Mouse (Mus musculus) heart, embryonic 13.5 days (tissue): ENCODE measurements at regions not wholly inside any gene's neighbourhood (a gene's known extent, or its start where the extent isn't known, plus 50 kb on each side); places are given as distances from the start of the nearest gene placed in this dataset.

ENCODE experiments used
- ATAC-seq: fragments of 200-750 bp; cut with Nextera tagmentation; 2 replicates; pipeline ENCODE4 v1.8.0; 2017; ENCODE audit warnings: moderate TSS enrichment; ENCODE audit not compliant: insufficient number of reproducible peaks, low FRiP score, low TSS enrichment; ENCODE audit errors: extremely low read depth
- H3K27ac ChIP-seq: fragments of 300-500 bp; sonication (generic); replicated peaks from 2 replicates; pipeline ENCODE4 v1.5.1; 2015; ENCODE audit warnings: moderate library complexity, mild to moderate bottlenecking, inconsistent platforms
- H3K27me3 ChIP-seq: fragments of 300-500 bp; sonication (generic); replicated peaks from 2 replicates; pipeline ENCODE4 v1.6.1; 2015; ENCODE audit warnings: mild to moderate bottlenecking, inconsistent platforms
- H3K36me3 ChIP-seq: fragments of 300-500 bp; sonication (generic); 2 replicates; pipeline ENCODE4 v1.6.1; 2015; ENCODE audit warnings: mild to moderate bottlenecking, inconsistent platforms
- H3K4me1 ChIP-seq: fragments of 300-500 bp; sonication (generic); 2 replicates; pipeline ENCODE4 v1.6.1; 2015; ENCODE audit warnings: inconsistent platforms
- H3K4me2 ChIP-seq: fragments of 300-500 bp; sonication (generic); 2 replicates; pipeline ENCODE4 v1.6.1; 2015; ENCODE audit warnings: inconsistent platforms, mild to moderate bottlenecking, moderate library complexity
- H3K4me3 ChIP-seq: fragments of 300-500 bp; sonication (generic); 2 replicates; pipeline ENCODE4 v1.5.1; 2015; ENCODE audit warnings: moderate library complexity, mild to moderate bottlenecking, inconsistent platforms
- H3K9ac ChIP-seq: fragments of 300-500 bp; sonication (generic); 2 replicates; pipeline ENCODE4 v1.6.1; 2015; ENCODE audit warnings: inconsistent platforms, mild to moderate bottlenecking, moderate library complexity
- H3K9me3 ChIP-seq: fragments of 300-500 bp; sonication (generic); 2 replicates; pipeline ENCODE4 v1.6.1; 2016; ENCODE audit warnings: inconsistent platforms
- WGBS: fragments of 180-500 bp; shearing (Covaris S2); methylation state at CpG from one replicate; pipeline ENCODE4 v1.1.7; 2015; ENCODE audit warnings: mixed read lengths; 5-methylcytosine and 5-hydroxymethylcytosine counted together

GRCm38 (mm10) chr12:69451110-69451509 lies 78.9 kb upstream of the Gm9887 start:
- H3K4me3 ChIP-seq: no peak overlapping the region
- no peak overlapping the region for H3K4me2 ChIP-seq
- no peak overlapping the region for H3K9ac ChIP-seq
- H3K27ac ChIP-seq: peak overlapping the region; percentile 30; the same call in 1 of the 2 replicates
- no peaks in the 10 kb centered on the region for H3K9me3 ChIP-seq
- 40% methylated on average over 6 of the region's 6 CpGs for WGBS
- no peak for ATAC-seq
- H3K27me3 ChIP-seq: no peaks in the 10 kb centered on the region; the same call in 1 of the 2 replicates
- H3K4me1 ChIP-seq: peaks cover 35% of the 10 kb centered on the region
- no peaks in the 10 kb centered on the region for H3K36me3 ChIP-seq

- 55% methylated on average over 14 of the region's 14 CpGs for WGBS
- Histone ChIP-seq H3K4me1 (peaks cover 37% of the 10 kb centered on the region), H3K27ac (peak overlapping the region; percentile 68), H3K27me3 (no peaks in the 10 kb centered on the region; the same call in 1 of the 2 replicates), H3K36me3 (no peaks in the 10 kb centered on the region), H3K4me3 (no peak overlapping the region; the same call in none of the 2 replicates), H3K4me2 (peak overlapping the region; percentile 59), H3K9ac (peak overlapping the region; percentile 13; the same call in 1 of the 2 replicates), H3K9me3 (no peaks in the 10 kb centered on the region)
- ATAC-seq: no peak
Observed at GRCm38 (mm10) chr12:69447962-69448767, 75.9 kb upstream of the Gm9887 start.

- H3K4me3 ChIP-seq: peak overlapping the region; percentile 5
- peak overlapping the region; percentile 70 for H3K27ac ChIP-seq
- 52% methylated on average over 9 of the region's 9 CpGs for WGBS
- no peak for ATAC-seq
- H3K4me1 ChIP-seq: peaks cover 38% of the 10 kb centered on the region
- H3K4me2 ChIP-seq: peak overlapping the region; percentile 59
- peak overlapping the region; percentile 47; the same call in 1 of the 2 replicates for H3K9ac ChIP-seq
- H3K9me3 ChIP-seq: no peaks in the 10 kb centered on the region
- no peaks in the 10 kb centered on the region for H3K36me3 ChIP-seq
- H3K27me3 ChIP-seq: no peaks in the 10 kb centered on the region; the same call in 1 of the 2 replicates
Observed at GRCm38 (mm10) chr12:69447322-69447827, 75.1 kb upstream of the Gm9887 start.

- Histone ChIP-seq H3K4me2 (peak overlapping the region; percentile 59), H3K4me3 (peak overlapping the region; percentile 15; the same call in 1 of the 2 replicates), H3K4me1 (peaks cover 41% of the 10 kb centered on the region), H3K27ac (peak overlapping the region; percentile 70), H3K9me3 (no peaks in the 10 kb centered on the region), H3K36me3 (no peaks in the 10 kb centered on the region), H3K27me3 (no peaks in the 10 kb centered on the region), H3K9ac (peak overlapping the region; percentile 47)
- no peak; the same call in 1 of the 2 replicates for ATAC-seq
- WGBS: 48% methylated on average over 17 of the region's 17 CpGs
Observed at GRCm38 (mm10) chr12:69446468-69447321, 74.4 kb upstream of the Gm9887 start.

- Histone ChIP-seq H3K36me3 (no peaks in the 10 kb centered on the region), H3K9ac (peak overlapping the region; percentile 47; the same call in 1 of the 2 replicates), H3K27ac (peak overlapping the region; percentile 70), H3K4me1 (peaks cover 39% of the 10 kb centered on the region), H3K4me3 (peak overlapping the region; percentile 15; the same call in 1 of the 2 replicates), H3K9me3 (no peaks in the 10 kb centered on the region), H3K27me3 (no peaks in the 10 kb centered on the region), H3K4me2 (peak overlapping the region; percentile 59)
- 58% methylated on average over 10 of the region's 10 CpGs for WGBS
- no peak for ATAC-seq
Observed at GRCm38 (mm10) chr12:69446085-69446467, 73.8 kb upstream of the Gm9887 start.

- no peak overlapping the region for H3K27ac ChIP-seq
Observed at GRCm38 (mm10) chr12:69442321-69442720, 70.1 kb upstream of the Gm9887 start.

GRCm38 (mm10) chr12:69441764-69442163 lies 69.5 kb upstream of the Gm9887 start:
- H3K4me2 ChIP-seq: no peak overlapping the region
- no peaks in the 10 kb centered on the region for H3K36me3 ChIP-seq
- no peaks in the 10 kb centered on the region for H3K27me3 ChIP-seq
- WGBS: 84% methylated on average over 4 of the region's 4 CpGs
- peaks cover 13% of the 10 kb centered on the region for H3K4me1 ChIP-seq
- no peak overlapping the region for H3K9ac ChIP-seq
- no peak for ATAC-seq
- H3K4me3 ChIP-seq: no peak overlapping the region
- H3K27ac ChIP-seq: no peak overlapping the region
- no peaks in the 10 kb centered on the region for H3K9me3 ChIP-seq

More at GRCm38 (mm10) chr12:69442321-69442720, 70.1 kb upstream of the Gm9887 start:
- H3K27me3 ChIP-seq: no peaks in the 10 kb centered on the region
- peaks cover 18% of the 10 kb centered on the region for H3K4me1 ChIP-seq
- no peaks in the 10 kb centered on the region for H3K9me3 ChIP-seq
- no peaks in the 10 kb centered on the region for H3K36me3 ChIP-seq
- no peak overlapping the region for H3K4me3 ChIP-seq
- WGBS: 22% methylated on average over 6 of the region's 6 CpGs
- ATAC-seq: no peak
- H3K9ac ChIP-seq: no peak overlapping the region
- H3K4me2 ChIP-seq: no peak overlapping the region

- no peak overlapping the region for H3K9ac ChIP-seq
- no peak overlapping the region for H3K4me3 ChIP-seq
- no peak overlapping the region for H3K27ac ChIP-seq
- no peaks in the 10 kb centered on the region for H3K9me3 ChIP-seq
- no peak for ATAC-seq
- WGBS: 60% methylated on average over 5 of the region's 5 CpGs
- H3K4me1 ChIP-seq: 0 out of 2 replicates have a peak, but pooled peaks cover 4% of the 10 kb centered on the region
- no peaks in the 10 kb centered on the region for H3K36me3 ChIP-seq
- no peaks in the 10 kb centered on the region for H3K27me3 ChIP-seq
- no peak overlapping the region for H3K4me2 ChIP-seq
Observed at GRCm38 (mm10) chr12:69438271-69438670, 66.0 kb upstream of the Gm9887 start.

GRCm38 (mm10) chr12:69436839-69437501 lies 64.7 kb upstream of the Gm9887 start:
- Histone ChIP-seq H3K4me3 (no peak overlapping the region), H3K4me1 (no peaks in the 10 kb centered on the region), H3K27ac (no peak overlapping the region), H3K27me3 (no peaks in the 10 kb centered on the region), H3K9me3 (no peaks in the 10 kb centered on the region), H3K36me3 (no peaks in the 10 kb centered on the region), H3K4me2 (no peak overlapping the region), H3K9ac (no peak overlapping the region)
- WGBS: 53% methylated on average over 10 of the region's 10 CpGs
- ATAC-seq: no peak

- Histone ChIP-seq H3K4me1 (no peaks in the 10 kb centered on the region), H3K9ac (no peak overlapping the region), H3K9me3 (no peaks in the 10 kb centered on the region), H3K27ac (no peak overlapping the region), H3K4me2 (no peak overlapping the region), H3K4me3 (no peak overlapping the region), H3K27me3 (no peaks in the 10 kb centered on the region), H3K36me3 (no peaks in the 10 kb centered on the region)
- ATAC-seq: no peak
- WGBS: 32% methylated on average over 4 of the region's 4 CpGs
Observed at GRCm38 (mm10) chr12:69434315-69434714, 62.1 kb upstream of the Gm9887 start.

- no peak overlapping the region for H3K9ac ChIP-seq
- H3K4me2 ChIP-seq: no peak overlapping the region
- no peak overlapping the region for H3K4me3 ChIP-seq
- no peaks in the 10 kb centered on the region for H3K9me3 ChIP-seq
- no peaks in the 10 kb centered on the region for H3K36me3 ChIP-seq
- no peaks in the 10 kb centered on the region for H3K4me1 ChIP-seq
- WGBS: 59% methylated on average over 7 of the region's 7 CpGs
- H3K27ac ChIP-seq: no peak overlapping the region
- no peak for ATAC-seq
- H3K27me3 ChIP-seq: no peaks in the 10 kb centered on the region
Observed at GRCm38 (mm10) chr12:69432086-69432485, 59.8 kb upstream of the Gm9887 start.
